Mouse (Mus musculus) gastrocnemius, postnatal 36 days (tissue): ENCODE measurements around the gene Tcf12. TPM values are rescaled to one million over a fixed set of nuclear protein-coding genes. Genes with fewer than 3 reads are reported as not detected.

Experiments used
- DNase-seq, 2 experiments: peaks; one replicate each; pipeline ENCODE4 v3.0.0; 2022
- intact Hi-C: fragments of 180-260 bp; cut with DNase I; formaldehyde crosslinking; loops from one replicate; pipeline ENCODE4 v1.15.1; 2025
- total RNA-seq, 2 experiments: library from RNA; stranded (reverse); gene quantifications; 2 replicates each; pipeline ENCODE4 v1.2.3; 2021

Tcf12 gene
- total RNA-seq, 2 experiments from 2014 or later: 25.8 to 27.6 TPM

DNA sequence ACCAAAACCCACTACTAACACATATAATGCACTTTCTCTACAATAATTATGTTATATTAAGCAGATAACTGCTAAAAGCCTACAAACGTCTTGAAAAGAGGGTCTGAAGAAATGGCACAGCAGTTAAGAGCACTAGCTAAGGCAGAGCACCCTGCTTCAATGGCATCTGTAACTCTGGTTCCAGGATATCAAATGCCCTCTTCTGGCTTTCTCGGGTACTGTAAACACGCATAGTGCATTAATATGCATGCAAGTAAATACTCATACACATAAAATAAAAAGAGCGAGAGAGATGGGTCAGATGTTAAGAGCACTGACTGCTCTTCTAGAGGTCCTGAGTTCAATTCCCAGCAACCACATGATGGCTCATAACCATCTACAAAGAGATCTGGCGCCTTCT is 17.0 kb downstream of the Tcf12 start:
- intact Hi-C loops: no loop called here
- DNase-seq: no peak

DNA sequence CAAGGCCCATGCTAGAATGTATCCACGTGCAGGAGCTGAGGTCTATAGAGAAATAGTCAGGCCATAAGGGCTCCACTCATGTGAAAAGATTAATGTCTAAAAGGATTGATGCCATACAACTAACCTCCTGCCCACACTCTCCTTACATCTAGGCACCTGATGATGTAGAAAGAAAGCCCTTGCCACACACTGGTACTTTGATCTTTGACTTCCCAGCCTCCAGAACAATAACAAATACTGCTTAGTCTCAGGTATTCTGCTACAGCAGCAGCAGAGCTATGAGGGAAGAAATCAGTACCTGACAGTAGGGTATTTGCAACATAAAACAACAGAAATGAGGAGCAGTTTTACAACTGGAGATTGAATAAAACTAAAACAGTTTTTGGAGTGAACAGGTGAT is 19.5 kb downstream of the Tcf12 start:
- intact Hi-C loops: no loop called here
- DNase-seq: no peak

DNA sequence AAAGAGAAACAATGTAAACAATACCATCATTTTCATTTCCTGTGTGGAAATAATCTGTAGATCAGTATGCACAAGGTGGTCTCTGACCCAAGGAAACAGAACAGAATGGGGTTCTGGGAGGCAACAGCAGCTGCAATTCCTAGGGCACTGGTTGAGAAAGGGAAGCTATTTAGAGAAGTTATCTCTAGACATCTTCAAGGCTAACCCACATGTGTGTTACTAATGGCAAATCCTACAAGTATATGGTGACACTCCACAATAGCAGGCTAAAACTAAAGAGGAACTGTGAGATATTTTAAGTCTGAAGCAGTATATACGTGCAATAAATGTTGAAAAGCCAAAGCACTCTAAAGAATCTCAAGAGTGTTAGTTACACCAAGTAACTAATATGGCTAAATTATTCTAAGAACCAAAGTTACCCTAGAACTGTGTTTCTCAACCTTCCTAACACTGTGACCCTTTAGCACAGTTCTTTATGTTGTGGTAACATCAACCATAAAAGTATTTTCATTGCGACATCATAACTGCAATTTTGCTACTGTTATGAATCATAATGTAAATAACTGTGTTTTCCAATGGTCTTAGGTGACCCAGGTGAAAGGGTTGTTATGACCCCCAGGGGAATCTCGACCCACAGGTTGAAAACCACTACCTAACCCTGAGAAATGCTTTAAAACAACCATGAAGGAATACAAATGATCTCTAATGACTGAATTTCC is 22.6 kb downstream of the Tcf12 start:
- DNase-seq: no peak

DNA sequence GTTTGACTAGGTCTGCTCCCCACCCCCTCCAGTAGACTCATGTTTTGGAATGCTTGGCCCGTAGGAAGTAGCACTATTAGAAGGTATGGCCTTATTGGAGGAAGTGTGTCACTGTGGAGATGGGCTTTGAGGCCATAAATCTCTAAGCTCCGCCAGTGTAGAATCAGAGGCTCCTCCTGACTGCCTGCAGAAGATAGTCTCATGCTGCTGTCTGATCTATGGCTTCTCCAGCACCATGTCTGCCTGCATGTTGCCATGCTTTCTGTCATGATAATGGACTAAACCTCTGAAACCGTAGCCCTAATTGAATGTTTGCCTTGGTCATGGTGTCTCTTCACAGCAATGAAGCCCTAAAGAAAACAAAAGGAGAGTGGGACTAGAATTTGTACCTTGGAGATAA is 26.7 kb downstream of the Tcf12 start:
- intact Hi-C loops: no loop called here

More for the DNA sequence above, 22.6 kb downstream of the Tcf12 start:
- intact Hi-C loops: no loop called here

DNA sequence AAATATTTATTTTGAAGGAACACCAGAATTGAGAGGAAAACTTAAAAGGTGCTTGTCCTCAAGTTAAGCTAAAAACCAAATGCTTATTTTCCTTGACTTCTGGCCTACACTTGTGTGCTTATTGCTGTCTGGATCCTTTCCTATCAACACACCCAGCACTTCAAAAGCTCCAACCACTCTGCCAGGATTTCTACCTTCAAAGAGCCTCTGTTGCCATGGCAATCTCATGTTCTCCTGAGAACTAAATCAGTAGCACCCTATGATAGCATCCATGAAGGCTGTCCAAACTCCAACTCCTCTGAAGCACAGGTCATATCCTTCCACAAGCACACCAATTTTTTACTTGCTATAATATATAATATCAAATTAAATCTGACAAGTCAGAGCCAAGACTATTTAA is 27.5 kb downstream of the Tcf12 start:
- intact Hi-C loops: no loop called here
- no peak for DNase-seq

More for the DNA sequence above, 26.7 kb downstream of the Tcf12 start:
- no peak for DNase-seq

DNA sequence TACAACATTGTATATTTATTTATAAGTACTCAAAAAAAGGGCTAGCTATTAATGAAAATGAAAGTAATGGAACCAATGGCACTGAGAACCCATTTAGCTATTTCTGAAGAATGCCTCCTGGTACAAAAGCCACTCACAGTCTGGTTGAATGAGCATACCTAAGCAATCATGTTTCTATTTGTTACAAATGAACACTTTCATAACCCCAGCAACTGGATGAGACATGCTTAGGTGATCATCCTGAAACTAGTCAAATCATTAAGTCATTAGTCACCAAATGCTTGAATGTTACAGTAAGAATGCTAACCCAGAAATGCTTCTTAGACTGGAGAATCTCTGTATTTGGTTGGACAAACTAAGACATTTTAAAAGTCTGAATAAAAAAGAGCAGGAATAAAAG is 35.5 kb downstream of the Tcf12 start:
- intact Hi-C loops: no loop called here
- DNase-seq: no peak

DNA sequence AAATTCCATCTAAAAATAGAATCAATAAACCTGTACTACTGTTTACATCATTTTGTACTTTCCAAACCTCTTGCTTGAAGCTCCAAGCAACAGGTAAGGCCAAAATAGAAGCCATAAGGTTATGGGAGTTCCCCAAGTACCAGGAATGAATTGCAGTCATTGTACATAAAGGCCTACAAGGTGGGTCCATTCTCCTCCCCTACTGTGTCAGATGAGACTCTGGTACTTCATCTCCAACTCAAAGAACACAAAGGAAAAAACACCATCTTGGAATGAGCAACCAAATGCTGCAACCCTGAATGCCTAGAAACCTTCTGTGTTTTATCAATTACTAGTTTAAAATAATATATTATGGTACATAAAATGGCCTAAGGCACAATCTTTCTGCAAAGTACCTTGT is 45.5 kb downstream of the Tcf12 start:
- DNase-seq: no peak
- intact Hi-C loops: no loop called here

DNA sequence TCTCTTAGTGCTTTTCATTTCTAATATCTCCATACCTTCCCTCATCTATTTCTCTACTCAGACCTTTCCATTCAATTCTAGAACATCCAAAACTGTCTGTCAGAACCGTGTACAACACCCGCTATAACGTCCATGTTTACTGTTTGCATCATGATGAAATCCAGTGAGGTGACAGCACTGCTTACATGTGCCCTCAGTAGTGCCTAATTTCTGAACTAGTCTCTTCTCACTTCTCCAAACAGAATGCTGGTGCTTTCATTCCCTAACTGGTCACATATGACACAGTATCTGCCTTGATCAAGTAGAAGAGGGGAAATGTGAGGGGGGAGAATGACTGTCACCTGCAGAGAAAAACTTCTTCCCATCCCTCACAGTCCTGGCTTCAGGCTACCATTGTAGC is 58.5 kb downstream of the Tcf12 start:
- intact Hi-C loops: no loop called here
- no peak for DNase-seq

DNA sequence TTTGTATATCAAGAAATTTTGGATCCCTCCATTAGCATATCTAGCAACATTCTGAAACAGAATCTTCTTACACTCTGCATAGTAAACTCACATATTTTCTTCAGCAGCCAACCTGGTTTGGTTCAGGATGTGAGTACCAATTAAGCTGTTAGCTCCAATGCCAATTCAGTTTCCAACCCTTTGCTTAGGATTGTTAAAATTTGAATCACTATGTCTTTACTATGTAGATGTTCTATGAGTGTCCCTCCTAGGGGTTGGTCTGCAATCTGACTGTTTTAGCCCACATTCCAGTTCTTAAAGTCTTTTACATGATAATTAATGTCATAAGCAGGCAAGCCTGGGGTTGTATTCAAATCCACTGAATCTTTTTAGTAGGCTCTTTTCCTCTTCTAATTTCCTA is 71.5 kb downstream of the Tcf12 start:
- no peak for DNase-seq
- intact Hi-C loops: no loop called here

DNA sequence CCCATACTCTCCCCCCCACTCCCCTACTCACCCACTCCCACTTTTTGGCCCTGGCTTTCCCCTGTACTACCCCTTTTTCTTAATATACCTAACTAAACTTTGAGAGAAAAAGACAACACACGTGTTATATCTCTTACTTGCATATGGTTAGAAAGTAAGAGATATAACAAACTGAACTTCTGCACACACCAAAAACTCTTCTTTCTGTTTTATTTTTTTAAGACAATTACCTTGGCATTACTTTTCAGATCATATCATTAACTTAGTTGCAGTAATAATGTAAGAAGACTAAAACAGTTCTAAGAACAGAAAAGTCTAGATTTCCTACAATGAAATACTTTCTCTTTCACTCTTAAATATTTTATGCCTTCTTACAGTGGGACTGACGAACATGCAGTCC is 72.3 kb downstream of the Tcf12 start:
- intact Hi-C loops: no loop called here
- DNase-seq: no peak

DNA sequence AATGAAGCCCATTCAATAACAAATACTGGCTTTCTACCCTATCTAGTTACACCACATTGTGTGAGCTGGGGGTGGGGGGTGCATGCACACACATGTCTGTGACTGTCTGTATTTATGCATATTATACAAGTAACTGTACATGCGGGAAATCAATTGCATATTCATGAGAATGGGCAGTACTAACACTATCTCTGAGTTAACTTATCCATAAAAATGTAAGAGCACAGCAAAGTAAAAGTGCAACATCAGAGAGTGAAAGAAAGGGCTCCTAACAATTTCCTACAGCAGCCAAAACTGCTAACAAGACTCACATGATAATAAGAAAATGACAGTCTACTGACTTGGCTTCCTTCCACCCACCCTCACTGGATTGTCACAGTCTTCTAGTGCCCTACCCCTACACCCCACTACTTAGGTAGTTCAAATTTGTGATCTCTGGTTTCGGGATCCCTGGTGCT is 74.6 kb downstream of the Tcf12 start:
- intact Hi-C loops: no loop called here

DNA sequence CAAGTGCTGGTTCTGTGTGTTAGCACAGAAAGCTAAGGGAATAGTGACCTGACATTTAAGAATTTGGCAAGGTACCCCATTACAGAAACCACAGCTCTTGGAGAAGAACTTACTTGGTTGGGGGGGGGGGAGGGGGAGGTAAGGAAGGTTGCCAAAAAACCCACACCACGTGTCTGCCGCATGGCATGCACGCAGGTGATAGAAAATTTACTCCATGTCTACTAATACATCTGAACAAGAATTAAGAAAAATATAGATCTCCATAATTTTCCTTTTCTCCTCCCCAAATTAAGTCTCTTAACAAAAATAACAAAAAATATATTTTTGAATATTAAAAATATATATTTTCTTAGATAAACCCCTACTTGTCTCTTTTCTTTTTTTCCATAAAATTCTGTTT is 75.4 kb downstream of the Tcf12 start:
- DNase-seq: no peak
- intact Hi-C loops: no loop called here

More for the DNA sequence above, 74.6 kb downstream of the Tcf12 start:
- no peak for DNase-seq

DNA sequence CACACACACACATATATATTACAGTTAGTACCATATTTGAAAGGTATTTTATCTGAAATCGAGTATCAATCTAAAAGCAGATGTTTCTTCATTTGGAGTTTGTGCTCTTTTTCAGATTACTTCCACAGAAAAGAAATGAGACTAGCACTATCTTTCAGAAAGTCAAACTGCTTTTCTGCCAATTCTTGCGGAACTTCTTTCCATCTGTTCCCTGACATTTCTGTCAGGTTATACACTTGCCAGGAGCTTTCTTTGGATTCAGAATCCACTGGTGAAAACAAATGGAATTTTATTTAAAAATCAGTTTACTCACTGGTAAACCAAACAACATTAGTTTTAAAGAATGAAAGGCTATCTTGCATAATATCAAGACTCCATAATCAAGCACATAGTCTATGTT is 78.4 kb downstream of the Tcf12 start:
- DNase-seq: no peak
- intact Hi-C loops: no loop called here

DNA sequence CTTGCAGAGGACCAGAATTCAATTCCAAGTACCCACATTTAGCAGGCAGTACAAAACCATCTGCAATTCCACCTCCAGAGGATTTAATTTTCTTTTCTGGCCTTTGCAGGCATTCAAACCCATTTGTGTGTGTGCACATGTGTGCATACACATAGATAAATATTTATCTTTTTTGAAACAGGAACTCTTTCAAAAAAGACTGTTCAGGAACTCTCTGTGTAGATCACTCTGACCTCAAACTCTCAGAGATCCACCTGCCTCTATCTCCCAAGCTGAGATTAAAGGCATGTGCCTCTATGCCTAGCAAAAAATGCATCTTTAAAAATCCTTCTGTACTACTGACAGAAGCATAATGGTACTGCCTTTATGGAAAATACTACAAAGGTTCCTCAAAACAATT is 81.4 kb downstream of the Tcf12 start:
- no peak for DNase-seq
- intact Hi-C loops: no loop called here

DNA sequence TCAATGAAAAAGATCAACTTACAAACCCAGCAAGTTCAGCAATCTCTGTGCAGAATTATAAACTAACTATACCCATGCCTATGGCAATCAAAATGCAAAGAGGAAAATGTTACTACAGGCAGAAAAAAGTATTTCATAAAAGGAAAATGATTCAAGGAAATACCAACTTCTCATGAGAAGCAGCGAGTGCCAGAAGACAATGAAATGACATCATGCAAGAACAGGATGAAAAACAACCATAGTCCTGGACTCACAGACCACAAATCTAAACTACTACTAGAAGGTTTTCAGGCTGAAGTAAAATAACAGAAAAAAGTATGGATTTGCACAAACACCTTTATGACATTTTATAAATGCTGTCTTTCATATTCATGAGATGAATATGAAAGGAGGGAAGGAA is 82.1 kb downstream of the Tcf12 start:
- intact Hi-C loops: no loop called here
- no peak for DNase-seq

DNA sequence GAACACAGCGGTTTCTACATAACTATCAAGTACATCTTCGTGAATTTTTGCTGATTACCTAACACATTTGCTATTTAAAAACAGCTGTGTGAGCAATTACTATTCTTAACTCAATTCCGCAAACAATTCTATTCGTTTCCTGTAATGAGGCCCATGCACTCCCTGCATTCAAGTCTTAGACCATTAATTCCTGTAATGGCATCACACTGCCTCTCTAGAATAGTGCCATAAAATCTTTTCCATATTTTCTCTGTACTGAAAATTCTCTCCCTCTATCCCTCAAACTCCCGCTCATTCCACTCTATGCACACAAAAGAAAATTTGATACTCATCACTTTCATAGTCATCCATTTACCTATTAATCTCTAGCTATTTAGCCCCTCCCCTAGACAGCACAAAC is 88.4 kb downstream of the Tcf12 start:
- DNase-seq: no peak
- intact Hi-C loops: no loop called here

DNA sequence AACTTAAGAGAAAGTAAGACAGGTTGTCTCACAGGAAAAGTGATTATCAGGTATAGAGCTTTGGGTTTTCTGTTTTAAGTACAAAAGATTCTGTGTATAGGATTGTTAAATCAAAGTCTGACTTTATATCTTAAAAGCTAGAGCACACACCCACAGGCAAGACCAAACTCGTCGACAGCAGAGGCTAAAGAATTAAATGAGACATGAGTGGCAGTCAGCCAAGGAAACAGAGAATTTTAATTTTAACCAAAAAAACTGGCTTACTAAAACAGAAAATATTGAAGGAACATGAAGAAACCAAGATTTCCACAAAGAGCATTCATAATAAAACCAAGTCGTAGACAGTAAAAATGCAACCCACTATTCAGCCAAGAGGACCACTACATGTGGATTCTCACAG is 90.2 kb downstream of the Tcf12 start:
- no peak for DNase-seq
- intact Hi-C loops: no loop called here

DNA sequence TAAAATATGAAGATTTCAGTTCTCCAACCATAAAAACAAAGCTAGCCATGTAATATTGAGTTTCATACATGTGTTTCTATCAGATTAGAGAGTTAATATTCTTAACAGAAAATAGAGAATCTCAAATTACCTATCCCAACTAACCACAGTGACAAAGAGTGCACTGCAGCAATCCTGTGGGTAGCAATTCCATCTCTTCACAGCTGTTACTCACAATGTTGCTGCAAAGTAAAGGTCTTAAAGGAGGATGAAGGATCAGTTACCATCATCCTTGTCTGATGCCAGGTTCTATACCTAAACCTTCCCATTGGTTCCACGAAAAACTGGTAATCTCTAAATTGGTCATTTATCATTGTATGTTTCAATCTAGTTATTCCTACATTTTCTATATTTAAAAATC is 95.7 kb downstream of the Tcf12 start:
- no peak for DNase-seq
- intact Hi-C loops: no loop called here

DNA sequence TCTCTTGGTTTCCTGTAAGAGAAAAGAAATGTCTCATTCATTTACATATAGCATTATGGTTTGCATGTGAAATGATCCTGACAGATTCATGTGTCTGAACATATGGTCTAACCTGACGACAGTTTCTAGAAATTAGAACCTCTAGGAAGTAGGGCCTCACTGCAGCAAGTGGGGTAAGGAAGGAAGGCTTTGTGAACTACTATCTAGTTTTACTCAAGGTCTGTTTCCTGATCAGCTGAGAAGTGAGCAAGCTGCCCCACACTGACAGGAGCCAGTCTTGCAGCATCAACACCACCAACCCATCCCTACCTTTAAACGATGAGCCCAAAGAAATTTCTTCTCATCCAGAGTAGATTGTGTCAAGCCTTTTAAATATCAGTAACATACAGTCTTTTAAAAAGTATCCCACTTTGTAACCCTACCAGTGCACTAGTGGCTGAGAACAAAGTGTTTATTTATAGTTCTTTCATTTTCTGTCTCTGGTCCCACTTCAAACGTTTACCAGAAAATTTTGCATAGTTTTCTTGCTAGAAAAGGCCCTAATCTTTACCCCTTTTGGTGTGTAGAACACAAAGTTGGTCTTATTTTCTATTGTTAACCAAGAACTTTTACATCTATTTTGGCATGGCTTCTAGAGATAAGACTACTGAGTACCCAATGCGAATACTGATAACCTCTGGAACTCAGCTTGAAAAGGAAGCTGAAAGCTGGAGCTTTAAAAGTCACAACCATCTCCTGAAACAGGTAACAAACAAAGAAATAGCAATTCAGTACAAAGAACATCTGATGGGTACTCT is 96.9 kb downstream of the Tcf12 start:
- DNase-seq: no peak
- intact Hi-C loops: no loop called here

DNA sequence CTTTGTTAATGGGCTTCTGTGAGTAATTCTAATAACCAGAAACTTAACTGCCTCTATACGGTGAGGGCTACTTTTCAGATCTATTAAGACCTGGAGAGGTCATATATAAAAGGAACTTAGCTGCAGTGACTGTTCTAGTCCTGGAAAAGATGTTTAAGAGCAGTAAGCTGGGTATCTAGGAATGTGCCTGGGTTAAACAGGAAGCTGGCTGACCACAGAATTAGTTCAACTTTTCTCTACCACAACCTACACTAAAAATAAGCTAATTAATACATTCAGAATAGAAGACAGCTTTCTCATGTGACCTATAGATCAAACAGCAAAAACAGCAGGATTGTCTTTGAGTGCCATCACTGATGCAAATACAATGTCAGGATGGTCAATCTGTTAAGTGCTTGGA is 98.1 kb downstream of the Tcf12 start:
- DNase-seq: no peak
- intact Hi-C loops: no loop called here

DNA sequence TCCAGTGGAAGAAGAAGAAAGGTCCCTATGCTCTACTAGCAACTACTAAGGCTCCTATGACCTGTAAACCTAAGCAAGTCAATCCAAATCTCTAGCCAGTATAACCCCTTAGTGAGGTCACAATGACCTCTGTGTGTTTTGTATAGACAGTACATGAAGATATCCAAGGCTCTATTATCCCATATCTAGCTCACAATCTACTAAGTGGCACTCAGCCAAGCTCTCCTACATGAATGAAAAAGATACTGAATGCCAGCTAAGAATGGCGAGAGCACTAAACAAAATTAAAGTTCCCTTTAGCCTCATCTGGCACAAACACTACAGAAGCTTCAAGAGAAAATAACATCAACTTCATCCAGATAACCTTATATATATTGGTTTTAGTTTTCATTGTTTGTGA is 103.0 kb downstream of the Tcf12 start:
- intact Hi-C loops: no loop called here
- no peak for DNase-seq

DNA sequence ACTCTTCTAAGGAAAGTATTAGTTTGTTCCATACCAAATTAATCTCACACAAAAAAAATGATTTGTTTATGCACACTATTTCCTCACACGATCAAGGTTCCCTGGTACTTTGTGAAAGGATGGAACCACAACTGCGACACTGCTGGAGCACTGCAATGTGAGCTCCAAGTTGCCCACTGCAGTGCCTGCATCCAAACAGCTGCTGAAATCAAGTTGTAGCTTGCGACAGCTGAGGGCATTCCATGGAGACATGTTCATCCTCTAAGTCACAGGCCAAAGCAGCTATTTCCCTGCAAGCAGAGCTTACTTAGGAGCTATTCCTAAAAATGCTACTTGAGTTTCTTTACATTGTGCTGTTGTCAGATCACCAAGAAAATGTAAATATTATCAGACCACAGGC is 120.5 kb downstream of the Tcf12 start:
- intact Hi-C loops: no loop called here
- no peak for DNase-seq
